Mouse (Mus musculus) B cell, adult 67 days (primary cell): Measurements from ENCODE around the gene Smarca5. TPM values are rescaled to one million over a fixed set of nuclear protein-coding genes. Genes with fewer than 3 reads are reported as not detected.

ENCODE experiments used
- total RNA-seq, 2 experiments: library from RNA; stranded (reverse); gene quantifications; 4 replicates each; pipeline ENCODE4 v1.2.4; 2023

The Smarca5 gene
- total RNA-seq = 100 to 1,000 TPM; 170 to 174 TPM

DNA sequence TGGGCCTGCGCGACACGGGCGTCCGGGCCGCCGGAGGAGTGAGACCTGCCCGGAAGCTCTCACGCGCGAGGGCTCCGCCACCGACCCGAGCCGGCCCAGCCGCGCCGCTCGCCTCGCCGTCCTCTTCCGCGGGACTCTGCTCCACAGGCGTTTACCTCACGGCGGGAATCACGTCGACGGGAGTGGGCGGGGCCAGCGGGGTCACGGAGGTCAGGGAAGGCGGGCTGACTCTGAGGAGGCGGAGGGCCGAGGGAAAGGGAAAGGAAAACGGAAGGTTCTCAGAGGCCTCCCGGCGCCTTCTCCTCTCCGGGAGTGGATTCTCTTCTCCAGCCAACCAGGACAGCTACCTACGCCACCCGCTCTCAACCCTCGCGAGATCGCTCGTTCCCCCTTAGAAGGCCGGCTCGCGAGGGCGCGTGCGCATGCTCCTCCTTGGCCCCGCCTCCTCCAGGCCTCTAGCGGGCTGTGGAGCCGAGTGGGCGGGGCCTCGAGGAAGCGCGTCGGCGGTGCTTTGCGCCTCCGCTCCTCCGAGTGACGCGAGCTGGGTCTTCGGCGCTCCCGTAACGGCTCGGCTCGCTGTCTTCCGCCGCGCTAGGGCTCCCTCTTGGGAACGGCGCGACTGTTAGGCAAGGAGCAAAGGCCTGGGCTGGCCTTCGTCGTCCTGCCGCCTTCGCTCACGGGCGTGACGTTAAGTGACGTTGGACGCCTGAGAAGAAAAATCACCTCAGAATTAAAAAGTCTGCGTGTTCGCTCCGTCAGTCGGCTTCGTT lies at the start of gene Smarca5:
TSS of gene Smarca5 (minus strand) at position 343 of the 770 bp plus-strand sequence.

Other genes starting within 250 kb of the Smarca5 start
- not detected for gene Gypa, start 245.7 kb downstream of the Smarca5 start, total RNA-seq
- gene Frem3, start 128.4 kb downstream of the Smarca5 start, total RNA-seq = not detected
- under 1 TPM; 0.62 to 0.64 TPM for gene Gab1, start 141.0 kb upstream of the Smarca5 start, total RNA-seq